Mouse (Mus musculus) myocyte (in vitro differentiated cells): Measurements from ENCODE around the gene B4galt1. TPM values are rescaled to one million over a fixed set of nuclear protein-coding genes. Genes with fewer than 3 reads are reported as not detected.

ENCODE experiments used
- H3K27me3 ChIP-seq: one replicate; pipeline ENCODE4 v1.6.1; 2011; ENCODE audit not compliant: control insufficient read depth, insufficient read depth, insufficient read length
- H3K36me3 ChIP-seq: one replicate; pipeline ENCODE4 v1.6.1; 2011; ENCODE audit not compliant: control insufficient read depth, insufficient read depth
- H3K4me2 ChIP-seq: one replicate; pipeline ENCODE4 v1.6.1; 2011; ENCODE audit warnings: low read depth, control low read depth
- H3K4me3 ChIP-seq: one replicate; pipeline ENCODE4 v1.5.1; 2011; ENCODE audit warnings: mild to moderate bottlenecking, control low read depth, moderate library complexity
- H3K79me2 ChIP-seq: one replicate; pipeline ENCODE4 v1.6.1; 2011; ENCODE audit not compliant: control insufficient read depth, insufficient read depth
- H3ac ChIP-seq: one replicate; pipeline ENCODE4 v1.6.1; 2011; ENCODE audit not compliant: control insufficient read depth, insufficient read length
- CEBPB ChIP-seq: IDR thresholded peaks from 2 replicates; pipeline ENCODE4 v1.6.1; 2011; ENCODE audit warnings: mild to moderate bottlenecking, moderate library complexity; ENCODE audit not compliant: poor library complexity, insufficient read depth, severe bottlenecking
- E2F4 ChIP-seq: IDR thresholded peaks from one replicate; pipeline ENCODE4 v1.6.1; 2011; ENCODE audit warnings: mild to moderate bottlenecking, control low read depth, moderate library complexity; ENCODE audit not compliant: insufficient read depth
- MAX ChIP-seq: IDR thresholded peaks from one replicate; pipeline ENCODE4 v1.6.1; 2011; ENCODE audit warnings: low read depth, mild to moderate bottlenecking, control low read depth
- MYOD1 ChIP-seq, 3 experiments: IDR thresholded peaks; one replicate each; pipeline ENCODE4 v1.6.1; 2011; ENCODE audit warnings: control low read depth in 2 of 3, low read depth in 2 of 3, mild to moderate bottlenecking in 2 of 3, moderate library complexity in 1 of 3; ENCODE audit not compliant: insufficient read length in 2 of 3, control insufficient read depth in 1 of 3
- MYOG ChIP-seq, 3 experiments: IDR thresholded peaks; one replicate each; pipeline ENCODE4 v1.6.1; 2011; ENCODE audit warnings: control low read depth in 2 of 3, low read depth in 2 of 3, mild to moderate bottlenecking in 2 of 3; ENCODE audit not compliant: insufficient read length in 2 of 3, control insufficient read depth in 1 of 3, insufficient read depth in 1 of 3
- POLR2A ChIP-seq: IDR thresholded peaks from one replicate; pipeline ENCODE4 v1.6.1; 2011; ENCODE audit warnings: low read depth, mild to moderate bottlenecking, control low read depth, moderate library complexity; ENCODE audit not compliant: insufficient read length
- POLR2AphosphoS2 ChIP-seq: IDR thresholded peaks from one replicate; pipeline ENCODE4 v1.6.1; 2011; ENCODE audit warnings: low read depth, control low read depth; ENCODE audit not compliant: insufficient read length
- REST ChIP-seq: IDR thresholded peaks from one replicate; pipeline ENCODE4 v1.6.1; 2011; ENCODE audit warnings: mild to moderate bottlenecking, control low read depth, moderate library complexity; ENCODE audit not compliant: insufficient read depth, insufficient read length
- SRF ChIP-seq: IDR thresholded peaks from one replicate; pipeline ENCODE4 v1.6.1; 2011; ENCODE audit warnings: low read depth; ENCODE audit not compliant: control insufficient read depth, insufficient read length
- TCF12 ChIP-seq: IDR thresholded peaks from one replicate; pipeline ENCODE4 v1.6.1; 2011; ENCODE audit warnings: mild to moderate bottlenecking, control low read depth; ENCODE audit not compliant: poor library complexity, insufficient read depth, severe bottlenecking
- TCF3 ChIP-seq: IDR thresholded peaks from one replicate; pipeline ENCODE4 v1.6.1; 2011; ENCODE audit warnings: low read depth, control low read depth; ENCODE audit not compliant: insufficient read length
- USF1 ChIP-seq: IDR thresholded peaks from one replicate; pipeline ENCODE4 v1.6.1; 2011; ENCODE audit warnings: low read depth, mild to moderate bottlenecking, control low read depth, moderate library complexity
- polyA plus RNA-seq: library from polyadenylated mRNA; unstranded; fragments of >200 nt; fragmentation: generic; extraction: Trizol; gene quantifications from one replicate; pipeline ENCODE4 v1.2.1, GENCODE M21; 2012; ENCODE audit warnings: missing spikeins

Gene B4galt1
- polyA plus RNA-seq, 1 experiment = 37.7 TPM

DNA sequence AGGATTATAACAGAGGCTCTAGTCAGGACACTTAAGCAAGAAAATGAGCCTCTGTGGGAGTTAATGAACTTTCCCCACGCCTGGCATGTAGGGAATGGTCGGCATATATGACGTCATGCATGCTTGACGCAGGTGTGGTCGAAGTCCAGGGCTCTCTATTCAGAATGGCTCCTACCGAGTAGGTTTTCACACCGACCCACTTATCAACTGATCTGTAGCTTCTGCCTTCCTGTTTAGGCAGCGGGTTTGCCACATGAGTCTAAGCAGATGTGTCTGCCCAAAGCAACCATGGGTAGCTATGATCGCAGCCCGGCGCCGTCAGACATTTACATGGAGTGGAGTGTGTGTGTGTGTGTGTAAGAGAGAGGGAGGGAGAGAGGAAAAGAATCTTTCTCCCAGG lies 14.6 kb downstream of the B4galt1 start:
- no peak overlapping the region for H3ac ChIP-seq
- no peak overlapping the region for H3K4me2 ChIP-seq
- TF ChIP-seq MYOG (IDR thresholded peaks at IDR 0.05; ENCODE audit: control insufficient read depth in 1 of 3, insufficient read depth in 1 of 3, insufficient read length in 2 of 3, low read depth in 2 of 3) (no peak), USF1 (no peak), E2F4 (no peak), CEBPB (no peak), MYOD1 (IDR thresholded peaks at IDR 0.05; ENCODE audit: control insufficient read depth in 1 of 3, insufficient read length in 2 of 3, low read depth in 2 of 3) (no peak), MAX (no peak), POLR2A (no peak), SRF (no peak), REST (no peak), TCF3 (no peak), POLR2AphosphoS2 (no peak), TCF12 (no peak)
- H3K36me3 ChIP-seq = no peaks in the 10 kb centered on the region
- H3K4me3 ChIP-seq = no peak overlapping the region
- H3K27me3 ChIP-seq = no peaks in the 10 kb centered on the region
- peaks cover 93% of the 10 kb centered on the region for H3K79me2 ChIP-seq

DNA sequence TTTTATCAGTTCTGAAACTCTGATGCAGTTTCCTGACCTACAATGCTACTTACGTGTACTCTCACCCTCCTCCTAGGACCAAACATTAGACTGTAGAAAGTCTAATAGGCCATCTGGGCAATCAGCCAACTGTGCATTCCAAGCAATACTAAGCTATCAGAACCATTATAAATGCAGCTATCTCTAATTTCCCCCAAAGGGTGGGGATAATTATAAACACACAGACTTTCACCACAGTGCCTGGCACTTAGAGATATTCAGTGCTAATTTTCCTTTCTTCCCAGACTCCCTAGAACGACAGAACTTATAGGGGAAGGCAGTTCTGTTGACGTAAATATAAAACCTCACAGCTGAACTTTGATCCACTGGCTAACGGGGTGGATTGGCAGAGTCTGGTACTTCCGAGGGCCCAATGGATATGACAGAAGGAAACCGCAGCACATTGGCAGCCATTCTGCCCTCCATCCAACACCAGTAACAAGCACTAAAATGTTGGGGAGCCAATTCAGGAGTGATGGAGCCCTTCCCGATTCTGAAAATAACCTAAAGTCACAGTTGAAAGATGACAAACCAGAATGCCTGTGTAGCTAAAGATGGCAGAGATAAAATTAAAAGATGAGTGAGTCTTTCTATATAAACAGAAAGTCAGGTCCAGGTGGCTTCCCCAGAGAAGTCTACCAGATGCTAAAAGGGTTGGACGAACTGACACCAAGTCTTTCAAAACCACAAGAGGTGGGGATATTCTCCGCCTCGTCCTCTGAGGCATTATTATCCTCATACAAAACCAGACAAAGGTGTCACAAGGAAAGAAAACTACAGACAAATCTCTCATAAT lies 16.1 kb downstream of the B4galt1 start:
- no peak overlapping the region for H3ac ChIP-seq
- no peaks in the 10 kb centered on the region for H3K36me3 ChIP-seq
- no peak overlapping the region for H3K4me3 ChIP-seq
- H3K27me3 ChIP-seq = no peaks in the 10 kb centered on the region
- peaks cover 93% of the 10 kb centered on the region for H3K79me2 ChIP-seq
- TF ChIP-seq TCF12 = no peak
- no peak for TF ChIP-seq CEBPB
- no peak for TF ChIP-seq MYOD1 (IDR thresholded peaks at IDR 0.05; ENCODE audit: control insufficient read depth in 1 of 3, insufficient read length in 2 of 3, low read depth in 2 of 3)
- TF ChIP-seq POLR2A = no peak
- no peak for TF ChIP-seq SRF
- no peak for TF ChIP-seq MAX
- no peak for TF ChIP-seq MYOG (IDR thresholded peaks at IDR 0.05; ENCODE audit: control insufficient read depth in 1 of 3, insufficient read depth in 1 of 3, insufficient read length in 2 of 3, low read depth in 2 of 3)
- no peak for TF ChIP-seq E2F4
- TF ChIP-seq TCF3 = no peak
- no peak for TF ChIP-seq USF1
- no peak for TF ChIP-seq REST
- no peak for TF ChIP-seq POLR2AphosphoS2
- H3K4me2 ChIP-seq = peak overlapping the region; percentile 71

DNA sequence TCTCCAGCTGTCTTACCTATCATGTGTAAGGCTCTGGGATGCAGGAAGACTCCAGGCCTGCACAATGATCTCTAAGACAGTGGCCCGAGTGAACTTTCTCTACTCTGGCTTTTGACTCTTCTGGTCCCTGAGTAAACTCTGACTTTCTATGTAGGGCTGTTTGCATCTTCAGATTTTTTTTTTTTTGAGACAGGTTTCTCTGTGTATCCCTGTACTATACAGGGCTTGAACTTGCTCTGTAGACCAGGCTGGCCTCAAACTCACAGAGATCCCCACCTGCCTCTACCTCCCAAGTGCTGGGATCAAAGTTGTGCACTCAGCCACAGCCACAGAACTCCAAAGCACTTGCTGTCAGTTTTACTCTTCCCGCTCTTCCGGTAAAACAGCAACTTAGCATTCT lies 16.8 kb downstream of the B4galt1 start:
- Histone ChIP-seq H3ac (no peak overlapping the region), H3K4me2 (peak overlapping the region; percentile 71), H3K4me3 (no peak overlapping the region), H3K79me2 (peaks cover 92% of the 10 kb centered on the region), H3K27me3 (no peaks in the 10 kb centered on the region), H3K36me3 (no peaks in the 10 kb centered on the region)
- no peak for TF ChIP-seq POLR2A
- no peak for TF ChIP-seq E2F4
- no peak for TF ChIP-seq USF1
- TF ChIP-seq CEBPB = no peak
- TF ChIP-seq MYOG (IDR thresholded peaks at IDR 0.05; ENCODE audit: control insufficient read depth in 1 of 3, insufficient read depth in 1 of 3, insufficient read length in 2 of 3, low read depth in 2 of 3) = no peak
- TF ChIP-seq SRF = no peak
- TF ChIP-seq REST = no peak
- no peak for TF ChIP-seq MAX
- TF ChIP-seq MYOD1 (IDR thresholded peaks at IDR 0.05; ENCODE audit: control insufficient read depth in 1 of 3, insufficient read length in 2 of 3, low read depth in 2 of 3) = no peak
- no peak for TF ChIP-seq TCF12
- no peak for TF ChIP-seq TCF3

DNA sequence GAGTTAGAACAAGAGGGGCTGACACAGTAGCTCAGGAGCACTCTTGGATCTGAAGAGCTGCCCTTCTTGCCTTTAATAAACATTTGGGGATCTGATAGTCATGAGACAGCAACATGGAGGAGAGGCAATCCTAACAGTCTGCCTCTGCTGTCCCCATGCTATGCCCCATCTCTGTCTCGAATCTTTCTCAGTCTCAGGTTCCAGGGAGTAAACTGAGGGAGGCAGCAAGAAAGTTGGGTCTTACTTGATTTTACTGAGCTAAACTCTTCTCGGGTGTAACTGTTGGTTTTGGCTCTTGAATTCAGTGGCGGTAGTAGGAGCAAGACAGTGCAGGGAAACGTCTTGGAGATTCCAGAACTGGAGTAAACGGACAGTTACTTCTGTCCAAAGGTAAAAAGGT lies 18.9 kb downstream of the B4galt1 start:
- no peak for TF ChIP-seq REST
- TF ChIP-seq TCF3 = no peak
- no peak overlapping the region for H3K4me3 ChIP-seq
- H3ac ChIP-seq = no peak overlapping the region
- no peaks in the 10 kb centered on the region for H3K27me3 ChIP-seq
- H3K4me2 ChIP-seq = no peak overlapping the region
- no peaks in the 10 kb centered on the region for H3K36me3 ChIP-seq
- H3K79me2 ChIP-seq = peaks cover 92% of the 10 kb centered on the region

DNA sequence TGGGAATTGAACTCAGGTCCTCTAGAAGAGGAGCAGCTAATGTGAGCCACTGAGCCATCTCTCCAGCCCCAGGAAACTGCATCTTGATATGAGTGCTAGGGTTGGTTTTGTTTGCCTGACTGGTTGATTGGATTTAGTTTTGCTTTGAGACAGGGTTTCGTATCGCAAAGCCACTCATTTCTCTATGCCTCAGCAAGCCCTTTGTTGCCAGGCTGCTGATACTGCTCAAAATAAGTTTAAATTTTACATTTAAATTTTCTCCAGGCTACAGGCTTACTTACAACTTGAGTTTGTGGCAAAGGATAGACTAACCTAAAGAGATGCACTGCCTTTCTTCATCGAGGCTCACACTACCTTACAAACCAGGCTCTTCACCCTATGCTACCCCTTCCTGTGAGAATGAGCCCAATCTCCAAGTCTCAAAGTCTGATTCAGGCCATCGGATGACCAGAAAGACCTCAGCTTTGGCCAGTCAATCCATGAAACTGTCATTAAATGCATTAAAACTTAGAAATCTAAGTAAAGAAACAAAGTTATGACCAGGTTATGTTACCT lies 19.5 kb downstream of the B4galt1 start:
- Histone ChIP-seq H3K4me3 (no peak overlapping the region), H3K27me3 (no peaks in the 10 kb centered on the region), H3K79me2 (peaks cover 92% of the 10 kb centered on the region), H3K4me2 (no peak overlapping the region), H3K36me3 (no peaks in the 10 kb centered on the region), H3ac (no peak overlapping the region)
- no peak for TF ChIP-seq MYOG (IDR thresholded peaks at IDR 0.05; ENCODE audit: control insufficient read depth in 1 of 3, insufficient read depth in 1 of 3, insufficient read length in 2 of 3, low read depth in 2 of 3)
- no peak for TF ChIP-seq E2F4
- no peak for TF ChIP-seq MYOD1 (IDR thresholded peaks at IDR 0.05; ENCODE audit: control insufficient read depth in 1 of 3, insufficient read length in 2 of 3, low read depth in 2 of 3)
- TF ChIP-seq POLR2A = no peak
